Mouse (Mus musculus) splenic B cell, adult 2 months (primary cell): ENCODE data around the gene Wee2.

Experiments used
- DNase-seq: peaks from one replicate; pipeline ENCODE4 v3.0.0-alpha.2; 2011; ENCODE audit warnings: low read depth, low spot score
- H3K27me3 ChIP-seq: 2 replicates; pipeline ENCODE4 v1.6.1; 2012; ENCODE audit warnings: mild to moderate bottlenecking, low read length, moderate library complexity, mixed read lengths; ENCODE audit not compliant: control insufficient read depth, poor library complexity, insufficient read depth, severe bottlenecking
- H3K36me3 ChIP-seq: 2 replicates; pipeline ENCODE4 v1.6.1; 2012; ENCODE audit warnings: mild to moderate bottlenecking, low read length, moderate library complexity, mixed read lengths; ENCODE audit not compliant: control insufficient read depth, poor library complexity, insufficient read depth, severe bottlenecking

Gene Wee2

GRCm38 (mm10) chr6:40465710-40466109, 26.8 kb downstream of the Wee2 start:
- peak; percentile 29 for DNase-seq
- H3K27me3 ChIP-seq = no peaks in the 10 kb centered on the region
- H3K36me3 ChIP-seq = no peaks in the 10 kb centered on the region

DNA sequence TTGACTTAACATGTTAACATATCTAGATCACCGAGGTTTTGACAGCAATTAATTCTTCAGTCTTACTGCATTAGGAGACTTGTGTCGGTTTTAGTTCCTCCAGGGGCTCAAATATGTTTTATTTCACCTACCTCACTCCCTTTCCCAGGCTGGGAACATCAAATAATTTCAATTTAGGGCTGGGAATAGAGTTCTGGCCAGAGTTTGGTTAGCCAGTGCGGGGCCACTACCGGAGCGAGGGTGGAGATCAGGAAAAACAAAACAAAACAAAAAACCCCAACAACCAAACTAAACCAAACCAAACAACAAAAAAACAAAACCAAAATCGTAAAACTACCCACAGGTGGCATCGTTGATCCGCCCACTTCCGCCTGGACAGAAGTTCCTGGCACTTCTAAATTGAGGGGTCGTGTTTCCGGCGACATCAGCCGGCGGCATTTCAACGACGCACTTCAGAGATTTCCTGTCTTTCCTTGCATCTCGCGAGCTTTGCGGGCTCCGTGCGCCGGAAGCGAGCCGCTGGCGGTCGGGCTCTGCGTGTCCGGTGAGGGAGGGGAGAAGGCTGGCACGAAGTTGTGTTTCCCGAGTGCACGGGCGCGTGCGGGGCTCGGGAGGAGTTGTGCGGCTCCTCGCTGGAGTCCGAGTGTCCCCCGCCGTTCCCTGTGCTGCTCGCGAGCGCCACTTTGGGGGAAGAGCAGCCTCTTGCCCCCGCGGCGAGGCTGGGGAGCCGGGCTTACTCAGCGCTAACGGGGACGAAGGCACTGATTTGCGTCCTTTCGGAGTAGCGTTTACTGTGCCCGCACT, 32.2 kb downstream of the Wee2 start, which contains the start of gene Ssbp1:
Ssbp1 (plus strand) TSS at position 437 of the 804 bp plus-strand sequence.
- Histone ChIP-seq H3K27me3 (no peaks in the 10 kb centered on the region), H3K36me3 (peaks cover 4% of the 10 kb centered on the region; the same call in 1 of the 2 replicates)
- peak; percentile 97 for DNase-seq

DNA sequence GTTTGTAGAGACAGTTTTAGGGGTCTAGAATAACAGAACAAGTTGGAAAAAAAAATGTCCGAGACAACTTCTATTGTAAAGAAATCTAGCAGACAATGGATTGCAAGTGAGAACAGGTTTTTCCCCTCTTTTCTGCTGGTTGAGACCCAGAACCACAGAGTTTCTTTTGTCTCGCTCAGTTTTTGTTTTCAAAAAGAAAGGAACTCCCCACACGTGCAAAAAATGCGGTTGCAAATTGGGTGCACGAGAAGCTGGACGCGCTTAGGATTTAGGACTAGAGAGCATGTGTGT, 32.8 kb downstream of the Wee2 start:
- peaks cover 4% of the 10 kb centered on the region; the same call in 1 of the 2 replicates for H3K36me3 ChIP-seq
- no peaks in the 10 kb centered on the region for H3K27me3 ChIP-seq
- DNase-seq = no peak

DNA sequence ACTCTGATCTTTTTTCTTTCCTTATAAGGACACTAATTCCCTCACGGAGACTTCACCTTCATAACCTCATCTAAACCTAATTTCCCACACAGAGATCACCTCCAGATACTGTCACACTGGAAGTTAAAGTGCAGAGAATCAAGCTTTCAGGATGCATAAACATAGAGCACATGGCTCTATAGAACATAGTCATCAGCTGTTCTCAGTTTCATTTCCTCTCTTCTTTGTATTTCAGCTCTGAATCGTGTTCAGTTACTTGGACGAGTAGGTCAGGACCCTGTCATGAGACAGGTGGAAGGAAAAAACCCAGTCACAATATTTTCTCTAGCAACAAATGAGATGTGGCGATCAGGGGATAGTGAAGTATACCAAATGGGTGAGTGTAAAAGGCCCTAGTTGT, 37.2 kb downstream of the Wee2 start:
- Histone ChIP-seq H3K27me3 (no peaks in the 10 kb centered on the region), H3K36me3 (peaks cover 13% of the 10 kb centered on the region)
- DNase-seq = peak; percentile 72

GRCm38 (mm10) chr6:40479705-40480104, 40.8 kb downstream of the Wee2 start:
- peak; percentile 62 for DNase-seq
- Histone ChIP-seq H3K36me3 (peaks cover 21% of the 10 kb centered on the region), H3K27me3 (no peaks in the 10 kb centered on the region)

DNA sequence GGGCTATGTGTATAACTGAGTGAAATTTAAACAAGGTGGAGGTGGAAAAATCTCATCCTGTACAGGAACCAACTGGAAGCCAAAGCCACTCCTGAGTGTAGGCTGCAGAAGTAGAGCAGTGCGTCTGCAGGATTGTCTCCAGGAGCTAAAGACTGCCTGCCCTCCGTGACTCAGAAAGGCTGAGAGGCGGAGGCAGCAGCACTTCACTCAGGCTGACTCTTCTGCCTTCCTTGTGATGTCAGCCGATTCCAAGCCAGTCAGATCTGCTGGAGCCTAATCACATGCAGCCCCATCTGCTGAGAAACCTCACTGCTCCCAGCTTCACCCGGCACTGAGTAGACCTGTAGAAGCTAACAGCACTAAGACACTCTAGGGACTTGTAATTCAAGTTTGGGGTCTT, 43.4 kb downstream of the Wee2 start:
- peaks cover 14% of the 10 kb centered on the region for H3K36me3 ChIP-seq
- no peak for DNase-seq

DNA sequence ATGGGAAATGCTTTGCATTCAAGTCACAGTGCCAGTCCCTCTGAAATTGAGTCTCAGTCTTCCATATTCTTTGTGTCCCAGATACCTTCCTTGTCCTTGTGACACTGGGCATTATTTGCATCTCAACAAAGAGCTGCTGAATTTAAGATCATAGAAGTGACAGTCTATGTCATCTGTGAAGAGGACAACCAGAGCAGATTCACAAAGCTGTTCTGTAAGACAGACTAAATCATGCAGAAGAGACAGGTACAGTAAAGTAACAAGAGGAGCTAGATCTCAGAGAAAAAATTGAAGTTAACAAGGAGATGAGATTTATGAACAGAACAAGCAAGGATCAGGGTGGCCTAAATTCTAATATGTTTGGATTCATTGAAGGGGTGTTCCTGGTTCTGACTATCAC, 52.0 kb downstream of the Wee2 start, which contains the start of gene Tas2r137:
Tas2r137 (plus strand) TSS at position 301 of the 400 bp plus-strand sequence.
- Histone ChIP-seq H3K27me3 (no peaks in the 10 kb centered on the region), H3K36me3 (no peaks in the 10 kb centered on the region)
- DNase-seq = no peak

More for the DNA sequence above, 43.4 kb downstream of the Wee2 start:
- H3K27me3 ChIP-seq = no peaks in the 10 kb centered on the region

DNA sequence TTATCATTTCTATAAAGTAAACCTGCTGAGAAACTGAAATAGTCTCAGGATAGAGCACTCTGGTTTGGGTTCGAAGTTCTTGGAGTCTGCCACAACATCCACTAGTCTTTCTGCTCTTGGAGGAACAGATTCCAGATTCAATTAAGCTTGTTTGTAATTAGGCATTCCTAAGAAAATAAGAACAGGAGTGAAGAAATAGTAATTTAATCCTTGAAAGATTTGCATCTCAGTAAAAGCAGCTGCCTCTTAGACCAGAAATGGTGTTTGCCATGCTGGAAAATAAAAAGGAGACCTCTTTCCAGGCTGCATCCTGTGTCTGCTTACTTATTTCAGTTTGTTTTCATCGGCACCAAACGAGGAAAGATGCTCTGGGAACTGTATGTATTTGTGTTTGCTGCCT, 54.3 kb downstream of the Wee2 start, which contains the start of gene Tas2r108:
Tas2r108 (plus strand) TSS at position 301 of the 400 bp plus-strand sequence.
- H3K27me3 ChIP-seq = no peaks in the 10 kb centered on the region
- H3K36me3 ChIP-seq = no peaks in the 10 kb centered on the region
- no peak for DNase-seq
